Mouse (Mus musculus): ENCODE measurements around the gene Kank2. TPM values are rescaled to one million over a fixed set of nuclear protein-coding genes. Genes with fewer than 3 reads are reported as not detected.
A peak's percentile ranks its signal among the peaks of the same experiment; 100 is the strongest.

Gene Kank2
- polyA plus RNA-seq (2016; fragmentation: Nextera tagmentation; extraction: Ambion mirVana) = 19.9 and 22.3 TPM in 2 replicates

- H3K4me3 ChIP-seq (replicated peaks) = peak within 1 kb of the TSS; percentile 82
- H3K9me3 ChIP-seq = no peaks in the 10 kb centered on the region
- peaks cover 61% of the 10 kb centered on the region for H3K36me3 ChIP-seq
- peak; percentile 80 for ATAC-seq (ENCODE audit: insufficient number of reproducible peaks, insufficient read depth, low FRiP score, low TSS enrichment, low read depth)
- peak within 1 kb of the TSS; percentile 83 for H3K9ac ChIP-seq (replicated peaks)
- H3K27me3 ChIP-seq = no peaks in the 10 kb centered on the region
- H3K4me2 ChIP-seq = peak within 1 kb of the TSS; percentile 66
- WGBS = under 1% methylated on average over 52 of the region's 52 CpGs
- H3K27ac ChIP-seq = peak within 1 kb of the TSS; percentile 97
- peaks cover 32% of the 10 kb centered on the region for H3K4me1 ChIP-seq (replicated peaks)
Observed at GRCm38 (mm10) chr9:21798345-21799009, at the start of gene Kank2. Gene Kank2, minus strand, starts transcription at chr9:21798744.

GRCm38 (mm10) chr9:21847926-21848325, 49.4 kb upstream of the Kank2 start:
- ATAC-seq (ENCODE audit: insufficient number of reproducible peaks, insufficient read depth, low FRiP score, low TSS enrichment, low read depth) = no peak
- Histone ChIP-seq H3K27me3 (no peaks in the 10 kb centered on the region), H3K4me2 (peak overlapping the region; percentile 62), H3K9me3 (no peaks in the 10 kb centered on the region), H3K27ac (peak overlapping the region; percentile 94), H3K36me3 (peaks cover 32% of the 10 kb centered on the region), H3K4me3 (replicated peaks) (0 out of 2 replicates have a peak overlapping the region, but pooled peaks have one; percentile 29), H3K4me1 (replicated peaks) (peaks cover 62% of the 10 kb centered on the region), H3K9ac (replicated peaks) (peak overlapping the region; percentile 54)
- WGBS = 24% methylated on average over 10 of the region's 10 CpGs

GRCm38 (mm10) chr9:21847425-21847824, 48.9 kb upstream of the Kank2 start:
- H3K4me3 ChIP-seq (replicated peaks) = peak overlapping the region; percentile 29
- H3K9ac ChIP-seq (replicated peaks) = peak overlapping the region; percentile 54
- WGBS = 8% methylated on average over 3 of the region's 3 CpGs
- H3K9me3 ChIP-seq = no peaks in the 10 kb centered on the region
- peak; percentile 58 for ATAC-seq (ENCODE audit: insufficient number of reproducible peaks, insufficient read depth, low FRiP score, low TSS enrichment, low read depth)
- peaks cover 67% of the 10 kb centered on the region for H3K4me1 ChIP-seq (replicated peaks)
- H3K27me3 ChIP-seq = no peaks in the 10 kb centered on the region
- peak overlapping the region; percentile 94 for H3K27ac ChIP-seq
- peak overlapping the region; percentile 62 for H3K4me2 ChIP-seq
- H3K36me3 ChIP-seq = peaks cover 38% of the 10 kb centered on the region

- Histone ChIP-seq H3K9me3 (no peaks in the 10 kb centered on the region), H3K27ac (peak overlapping the region; percentile 94), H3K36me3 (peaks cover 43% of the 10 kb centered on the region), H3K4me3 (replicated peaks) (peak overlapping the region; percentile 29), H3K4me2 (peak overlapping the region; percentile 62), H3K27me3 (no peaks in the 10 kb centered on the region), H3K4me1 (replicated peaks) (peaks cover 66% of the 10 kb centered on the region), H3K9ac (replicated peaks) (peak overlapping the region; percentile 54)
- ATAC-seq (ENCODE audit: insufficient number of reproducible peaks, insufficient read depth, low FRiP score, low TSS enrichment, low read depth) = peak; percentile 53
- under 1% methylated on average over 11 of the region's 11 CpGs for WGBS
Observed at GRCm38 (mm10) chr9:21846755-21847341, 48.3 kb upstream of the Kank2 start.

- Histone ChIP-seq H3K4me1 (replicated peaks) (peaks cover 53% of the 10 kb centered on the region), H3K9me3 (no peaks in the 10 kb centered on the region), H3K27ac (peak overlapping the region; percentile 94), H3K36me3 (peaks cover 54% of the 10 kb centered on the region), H3K4me3 (replicated peaks) (no peak overlapping the region), H3K4me2 (peak overlapping the region; percentile 3; the same call in 1 of the 2 replicates), H3K27me3 (no peaks in the 10 kb centered on the region), H3K9ac (replicated peaks) (no peak overlapping the region)
- no peak for ATAC-seq (ENCODE audit: insufficient number of reproducible peaks, insufficient read depth, low FRiP score, low TSS enrichment, low read depth)
- WGBS = 42% methylated on average over 14 of the region's 14 CpGs
Observed at GRCm38 (mm10) chr9:21845381-21846080, 47.0 kb upstream of the Kank2 start.

- H3K4me1 ChIP-seq (replicated peaks) = peaks cover 35% of the 10 kb centered on the region
- H3K4me2 ChIP-seq = no peak overlapping the region
- no peak overlapping the region for H3K27ac ChIP-seq
- ATAC-seq (ENCODE audit: insufficient number of reproducible peaks, insufficient read depth, low FRiP score, low TSS enrichment, low read depth) = no peak
- 95% methylated on average over 6 of the region's 6 CpGs for WGBS
- H3K27me3 ChIP-seq = no peaks in the 10 kb centered on the region
- H3K36me3 ChIP-seq = peaks cover 73% of the 10 kb centered on the region
- no peaks in the 10 kb centered on the region for H3K9me3 ChIP-seq
- H3K9ac ChIP-seq (replicated peaks) = no peak overlapping the region; the same call in 1 of the 2 replicates
- H3K4me3 ChIP-seq (replicated peaks) = no peak overlapping the region
Observed at GRCm38 (mm10) chr9:21843086-21843485, 44.5 kb upstream of the Kank2 start.

- Histone ChIP-seq H3K9me3 (no peaks in the 10 kb centered on the region), H3K27me3 (no peaks in the 10 kb centered on the region), H3K4me1 (replicated peaks) (peaks cover 29% of the 10 kb centered on the region), H3K4me2 (no peak overlapping the region), H3K4me3 (replicated peaks) (no peak overlapping the region), H3K27ac (no peak overlapping the region), H3K9ac (replicated peaks) (no peak overlapping the region; the same call in 1 of the 2 replicates), H3K36me3 (peaks cover 80% of the 10 kb centered on the region)
- WGBS = 36% methylated on average over 5 of the region's 5 CpGs
- no peak for ATAC-seq (ENCODE audit: insufficient number of reproducible peaks, insufficient read depth, low FRiP score, low TSS enrichment, low read depth)
Observed at GRCm38 (mm10) chr9:21842391-21842790, 43.8 kb upstream of the Kank2 start.

GRCm38 (mm10) chr9:21841340-21841739, 42.8 kb upstream of the Kank2 start:
- WGBS = 95% methylated on average over 6 of the region's 6 CpGs
- Histone ChIP-seq H3K27me3 (no peaks in the 10 kb centered on the region), H3K4me1 (replicated peaks) (peaks cover 18% of the 10 kb centered on the region), H3K9ac (replicated peaks) (no peak overlapping the region), H3K27ac (no peak overlapping the region), H3K9me3 (no peaks in the 10 kb centered on the region), H3K4me3 (replicated peaks) (no peak overlapping the region), H3K36me3 (peaks cover 87% of the 10 kb centered on the region), H3K4me2 (no peak overlapping the region)
- ATAC-seq (ENCODE audit: insufficient number of reproducible peaks, insufficient read depth, low FRiP score, low TSS enrichment, low read depth) = no peak

- H3K27me3 ChIP-seq = no peaks in the 10 kb centered on the region
- no peak overlapping the region for H3K4me3 ChIP-seq (replicated peaks)
- peaks cover 87% of the 10 kb centered on the region for H3K36me3 ChIP-seq
- 57% methylated on average over 8 of the region's 8 CpGs for WGBS
- H3K9me3 ChIP-seq = no peaks in the 10 kb centered on the region
- peaks cover 8% of the 10 kb centered on the region; the same call in 1 of the 2 replicates for H3K4me1 ChIP-seq (replicated peaks)
- no peak overlapping the region for H3K27ac ChIP-seq
- H3K9ac ChIP-seq (replicated peaks) = no peak overlapping the region
- ATAC-seq (ENCODE audit: insufficient number of reproducible peaks, insufficient read depth, low FRiP score, low TSS enrichment, low read depth) = no peak
- no peak overlapping the region for H3K4me2 ChIP-seq
Observed at GRCm38 (mm10) chr9:21840115-21840787, 41.7 kb upstream of the Kank2 start.

GRCm38 (mm10) chr9:21837690-21838089, 39.1 kb upstream of the Kank2 start:
- Histone ChIP-seq H3K4me2 (no peak overlapping the region), H3K36me3 (peaks cover 90% of the 10 kb centered on the region), H3K27me3 (no peaks in the 10 kb centered on the region), H3K9me3 (no peaks in the 10 kb centered on the region), H3K27ac (no peak overlapping the region), H3K9ac (replicated peaks) (no peak overlapping the region), H3K4me3 (replicated peaks) (no peak overlapping the region), H3K4me1 (replicated peaks) (peaks cover 5% of the 10 kb centered on the region; the same call in 1 of the 2 replicates)
- no peak for ATAC-seq (ENCODE audit: insufficient number of reproducible peaks, insufficient read depth, low FRiP score, low TSS enrichment, low read depth)
- 89% methylated on average over 2 of the region's 2 CpGs for WGBS

All from limb, embryonic 12.5 days (tissue).